Mouse (Mus musculus): Measurements from ENCODE around the gene Spata13. TPM values are rescaled to one million over a fixed set of nuclear protein-coding genes. Genes with fewer than 3 reads are reported as not detected.

The Spata13 gene
- polyA plus RNA-seq (2012; rRNA removed): 3.3 and 4.2 TPM in 2 replicates

DNA sequence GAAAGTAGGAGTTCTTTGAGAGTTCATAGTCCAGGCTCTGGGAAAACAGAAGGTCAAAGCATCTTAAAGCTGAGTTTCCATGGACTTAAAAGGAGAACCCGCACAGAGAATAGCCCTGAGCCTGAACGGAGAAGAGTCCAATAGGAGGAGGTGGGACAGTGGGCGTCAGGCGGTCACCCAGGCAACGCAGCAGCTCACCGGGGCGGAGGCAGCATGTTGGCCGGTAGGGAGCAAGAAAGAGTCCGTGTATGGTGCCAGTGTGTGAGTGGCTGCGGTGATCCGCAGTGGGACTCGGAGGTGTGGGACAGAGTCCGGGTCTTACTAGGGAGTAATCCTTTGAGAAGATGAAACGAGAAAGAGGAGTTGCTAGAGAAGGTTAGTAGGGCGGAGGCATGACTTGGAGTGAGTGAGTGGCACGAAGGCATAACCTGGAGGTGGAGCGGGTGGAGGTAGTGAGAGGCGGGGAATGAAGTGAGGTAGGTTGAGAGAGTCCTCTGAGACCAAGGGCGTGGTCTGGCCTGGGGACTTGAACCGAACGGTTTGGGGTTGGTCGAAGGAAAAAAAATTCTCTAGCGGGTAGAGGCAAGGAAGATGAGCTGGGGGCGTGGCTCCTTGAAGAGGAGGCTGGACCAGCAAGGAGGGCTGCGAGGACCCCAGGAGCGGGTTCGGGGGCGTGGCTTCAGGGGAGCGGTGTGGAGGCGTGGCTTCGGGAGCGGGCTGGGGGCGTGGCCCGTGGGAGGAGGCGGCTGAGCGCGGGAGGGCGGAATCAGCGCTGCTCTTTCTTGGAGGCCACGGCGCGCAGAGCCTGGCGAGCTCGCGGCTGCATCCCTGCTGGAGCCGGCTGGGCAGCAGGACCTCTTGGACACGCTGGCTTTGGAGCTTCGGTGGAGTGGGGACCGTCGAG is at the start of gene Spata13:
Gene Spata13 (plus strand): TSS at position 41 of the 904 bp plus-strand sequence.
- H3K4me1 ChIP-seq (ENCODE audit: control insufficient read depth, insufficient read depth, low read length): peaks cover 16% of the 10 kb centered on the region
- no peaks in the 10 kb centered on the region for H3K27me3 ChIP-seq (ENCODE audit: control insufficient read depth, insufficient read depth, low read length)
- H3K27ac ChIP-seq (ENCODE audit: control insufficient read depth, insufficient read depth, low read depth, low read length): peak within 1 kb of the TSS; percentile 75
- no peak; the same call in 1 of the 2 replicates for TF ChIP-seq CTCF (IDR thresholded peaks at IDR 0.05; ENCODE audit: control insufficient read depth, insufficient read depth, insufficient replicate concordance, low read depth, low read length)
- 0 out of 2 replicates have a peak, but pooled peaks have one; percentile 38 for TF ChIP-seq POLR2A (IDR thresholded peaks at IDR 0.05; ENCODE audit: control insufficient read depth, low read depth, low read length)
- H3K36me3 ChIP-seq (ENCODE audit: control insufficient read depth, insufficient read depth, low read length): no peaks in the 10 kb centered on the region
- H3K4me3 ChIP-seq (ENCODE audit: control insufficient read depth, low read depth, low read length): peak within 1 kb of the TSS; percentile 93

DNA sequence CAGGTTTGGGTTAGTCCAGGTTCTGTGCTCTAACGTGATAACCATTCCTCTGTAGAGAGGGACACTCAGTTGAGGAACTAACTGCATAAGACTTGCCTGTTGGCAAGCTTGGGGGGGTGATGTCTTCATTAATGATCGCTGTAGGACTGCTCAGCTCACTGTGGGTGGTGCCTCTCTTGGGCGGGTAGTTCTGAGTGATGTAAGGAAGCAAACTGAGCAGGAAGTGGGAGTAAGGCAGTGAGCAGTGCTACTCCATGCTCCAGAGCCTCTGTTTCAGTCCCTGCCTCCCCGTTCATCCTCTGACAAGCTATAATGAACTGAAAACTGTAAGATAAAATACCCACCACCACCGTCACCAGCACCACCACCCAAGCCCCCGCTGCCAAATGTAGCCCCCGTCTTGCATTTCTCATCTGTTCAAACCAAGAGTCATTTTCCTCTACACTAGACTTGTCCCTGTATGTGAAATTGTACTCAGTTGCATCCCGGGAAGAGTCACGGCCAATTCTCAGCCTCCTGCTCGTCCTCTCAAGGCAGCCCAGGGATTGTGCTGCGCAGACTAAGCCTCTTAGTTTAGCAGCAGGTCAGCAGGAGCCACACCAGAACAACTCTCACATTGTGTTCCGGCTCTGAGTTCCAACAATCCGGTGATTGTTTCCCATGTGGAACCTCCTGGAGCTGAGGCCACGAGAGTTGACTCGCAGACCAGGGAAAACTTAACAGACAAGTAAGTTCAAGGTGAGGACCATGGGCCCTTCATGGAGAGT is 46.9 kb upstream of the Spata13 start:
- no peaks in the 10 kb centered on the region for H3K27me3 ChIP-seq (ENCODE audit: control insufficient read depth, insufficient read depth, low read length)
- no peak for TF ChIP-seq POLR2A (IDR thresholded peaks at IDR 0.05; ENCODE audit: control insufficient read depth, low read depth, low read length)
- H3K27ac ChIP-seq (ENCODE audit: control insufficient read depth, insufficient read depth, low read depth, low read length): peak overlapping the region; percentile 58; the same call in 1 of the 2 replicates
- H3K4me1 ChIP-seq (ENCODE audit: control insufficient read depth, insufficient read depth, low read length): peaks cover 14% of the 10 kb centered on the region
- H3K4me3 ChIP-seq (ENCODE audit: control insufficient read depth, low read depth, low read length): no peak overlapping the region
- no peaks in the 10 kb centered on the region for H3K36me3 ChIP-seq (ENCODE audit: control insufficient read depth, insufficient read depth, low read length)

DNA sequence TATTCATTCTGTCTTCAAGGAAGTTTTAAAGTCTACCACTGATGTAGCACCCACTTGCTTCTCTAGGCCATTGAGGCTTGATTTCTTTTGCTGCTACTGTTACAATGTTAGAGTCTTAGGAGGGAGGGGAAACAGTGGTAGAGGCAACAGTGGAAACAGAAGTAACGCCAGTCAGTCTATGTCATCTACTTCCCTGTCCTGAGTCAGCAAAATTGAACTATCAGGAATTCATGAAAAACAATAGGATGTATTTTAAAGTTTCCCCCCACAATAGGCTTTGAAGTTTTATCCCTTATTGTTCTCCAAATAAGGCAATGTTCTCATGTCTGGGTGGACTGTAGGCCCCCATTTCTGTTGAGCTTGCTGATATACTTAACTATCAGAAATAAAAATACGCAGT is 44.8 kb upstream of the Spata13 start:
- no peak for TF ChIP-seq CTCF (IDR thresholded peaks at IDR 0.05; ENCODE audit: control insufficient read depth, insufficient read depth, insufficient replicate concordance, low read depth, low read length)
- Histone ChIP-seq H3K27me3 (ENCODE audit: control insufficient read depth, insufficient read depth, low read length) (no peaks in the 10 kb centered on the region), H3K27ac (ENCODE audit: control insufficient read depth, insufficient read depth, low read depth, low read length) (no peak overlapping the region), H3K36me3 (ENCODE audit: control insufficient read depth, insufficient read depth, low read length) (no peaks in the 10 kb centered on the region), H3K4me3 (ENCODE audit: control insufficient read depth, low read depth, low read length) (no peak overlapping the region), H3K4me1 (ENCODE audit: control insufficient read depth, insufficient read depth, low read length) (peaks cover 14% of the 10 kb centered on the region)

DNA sequence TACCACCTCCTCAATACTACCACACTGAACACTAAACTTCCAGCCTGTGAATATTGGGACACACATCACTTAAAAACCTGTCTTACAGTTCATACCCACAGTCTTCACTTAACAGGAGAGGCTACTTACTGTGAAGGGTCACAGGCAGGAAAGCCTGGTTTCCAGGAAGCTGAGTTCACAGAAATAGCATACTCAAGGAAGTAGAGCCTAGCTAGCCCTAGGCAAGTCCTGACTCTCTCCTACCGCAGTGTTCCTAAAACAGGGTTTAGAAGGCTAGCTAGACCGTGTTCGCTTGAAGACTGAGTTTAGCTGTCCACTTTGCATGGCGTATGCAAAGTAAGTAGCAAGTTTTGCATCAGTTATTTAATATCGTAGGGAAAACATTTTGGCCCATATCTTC is 41.5 kb upstream of the Spata13 start:
- no peaks in the 10 kb centered on the region for H3K27me3 ChIP-seq (ENCODE audit: control insufficient read depth, insufficient read depth, low read length)
- no peak overlapping the region for H3K4me3 ChIP-seq (ENCODE audit: control insufficient read depth, low read depth, low read length)
- no peak overlapping the region for H3K27ac ChIP-seq (ENCODE audit: control insufficient read depth, insufficient read depth, low read depth, low read length)
- H3K4me1 ChIP-seq (ENCODE audit: control insufficient read depth, insufficient read depth, low read length): peaks cover 7% of the 10 kb centered on the region
- no peak for TF ChIP-seq CTCF (IDR thresholded peaks at IDR 0.05; ENCODE audit: control insufficient read depth, insufficient read depth, insufficient replicate concordance, low read depth, low read length)
- TF ChIP-seq POLR2A (IDR thresholded peaks at IDR 0.05; ENCODE audit: control insufficient read depth, low read depth, low read length): no peak
- H3K36me3 ChIP-seq (ENCODE audit: control insufficient read depth, insufficient read depth, low read length): no peaks in the 10 kb centered on the region

DNA sequence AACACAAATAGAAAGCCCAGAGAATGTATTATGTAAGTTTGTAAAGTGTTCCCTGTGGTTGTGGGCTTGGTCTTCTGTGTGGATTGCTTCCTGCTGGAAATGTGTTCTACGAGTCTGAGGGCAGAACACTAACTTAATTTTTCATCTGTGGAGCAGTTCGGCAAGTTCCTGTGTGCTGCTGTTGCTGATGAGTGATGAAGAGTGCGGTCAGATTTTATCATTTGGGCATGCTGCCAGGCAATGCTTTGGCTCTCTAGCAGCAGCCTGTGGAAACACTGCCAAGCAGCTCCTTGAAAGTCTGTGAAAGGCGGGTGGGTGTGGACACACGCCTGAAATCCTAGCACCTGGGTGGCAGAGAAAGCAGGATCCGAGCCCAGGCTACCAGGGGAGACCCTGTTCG is 41.0 kb upstream of the Spata13 start:
- H3K4me3 ChIP-seq (ENCODE audit: control insufficient read depth, low read depth, low read length): no peak overlapping the region
- H3K36me3 ChIP-seq (ENCODE audit: control insufficient read depth, insufficient read depth, low read length): no peaks in the 10 kb centered on the region
- TF ChIP-seq CTCF (IDR thresholded peaks at IDR 0.05; ENCODE audit: control insufficient read depth, insufficient read depth, insufficient replicate concordance, low read depth, low read length): no peak
- no peak for TF ChIP-seq POLR2A (IDR thresholded peaks at IDR 0.05; ENCODE audit: control insufficient read depth, low read depth, low read length)
- peaks cover 7% of the 10 kb centered on the region for H3K4me1 ChIP-seq (ENCODE audit: control insufficient read depth, insufficient read depth, low read length)
- no peaks in the 10 kb centered on the region for H3K27me3 ChIP-seq (ENCODE audit: control insufficient read depth, insufficient read depth, low read length)
- no peak overlapping the region for H3K27ac ChIP-seq (ENCODE audit: control insufficient read depth, insufficient read depth, low read depth, low read length)

DNA sequence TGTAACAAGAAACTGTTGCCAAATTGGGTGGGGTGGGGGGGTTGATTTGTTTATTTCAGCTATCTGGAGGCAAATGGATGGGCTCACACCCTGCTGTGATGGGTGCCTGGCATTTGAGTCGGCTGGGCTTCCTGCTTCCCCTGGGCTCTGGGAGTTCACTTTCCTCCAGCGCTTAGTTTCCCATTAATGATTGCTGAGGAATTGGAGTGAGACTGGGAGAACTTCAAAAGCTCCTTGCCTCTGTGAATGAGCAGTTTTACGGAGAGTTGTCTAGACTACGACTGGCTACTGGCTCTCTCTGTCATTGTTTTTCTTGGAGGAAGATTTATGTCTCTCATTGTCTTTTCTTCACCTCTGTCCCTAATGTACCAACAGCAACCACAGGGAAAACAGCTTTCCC is 36.2 kb upstream of the Spata13 start:
- no peaks in the 10 kb centered on the region for H3K27me3 ChIP-seq (ENCODE audit: control insufficient read depth, insufficient read depth, low read length)
- H3K4me1 ChIP-seq (ENCODE audit: control insufficient read depth, insufficient read depth, low read length): no peaks in the 10 kb centered on the region
- H3K36me3 ChIP-seq (ENCODE audit: control insufficient read depth, insufficient read depth, low read length): no peaks in the 10 kb centered on the region
- H3K4me3 ChIP-seq (ENCODE audit: control insufficient read depth, low read depth, low read length): no peak overlapping the region
- TF ChIP-seq POLR2A (IDR thresholded peaks at IDR 0.05; ENCODE audit: control insufficient read depth, low read depth, low read length) (no peak), CTCF (IDR thresholded peaks at IDR 0.05; ENCODE audit: control insufficient read depth, insufficient read depth, insufficient replicate concordance, low read depth, low read length) (no peak)
- H3K27ac ChIP-seq (ENCODE audit: control insufficient read depth, insufficient read depth, low read depth, low read length): no peak overlapping the region

DNA sequence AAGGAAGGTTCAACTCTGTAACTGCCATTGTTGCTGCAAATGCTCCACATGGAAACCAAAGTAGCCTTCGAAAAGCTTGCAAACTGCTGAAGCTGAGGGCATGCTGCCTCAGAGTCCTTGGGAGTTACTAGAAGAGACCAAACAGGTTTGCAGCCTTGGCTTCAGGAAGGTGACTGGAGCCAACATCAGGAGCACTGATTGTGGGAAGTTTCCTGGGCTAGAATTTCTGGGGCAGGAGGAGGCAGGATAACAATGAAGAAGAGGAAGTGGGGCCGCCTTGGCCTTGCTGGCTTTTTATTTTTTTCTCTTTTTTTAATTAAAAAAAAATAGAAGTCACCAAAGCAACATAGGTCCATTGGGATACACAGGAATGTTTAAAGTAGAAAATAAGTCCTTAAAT is 34.8 kb upstream of the Spata13 start:
- no peak for TF ChIP-seq POLR2A (IDR thresholded peaks at IDR 0.05; ENCODE audit: control insufficient read depth, low read depth, low read length)
- no peak for TF ChIP-seq CTCF (IDR thresholded peaks at IDR 0.05; ENCODE audit: control insufficient read depth, insufficient read depth, insufficient replicate concordance, low read depth, low read length)
- H3K36me3 ChIP-seq (ENCODE audit: control insufficient read depth, insufficient read depth, low read length): no peaks in the 10 kb centered on the region
- no peak overlapping the region for H3K4me3 ChIP-seq (ENCODE audit: control insufficient read depth, low read depth, low read length)
- no peaks in the 10 kb centered on the region for H3K27me3 ChIP-seq (ENCODE audit: control insufficient read depth, insufficient read depth, low read length)
- H3K4me1 ChIP-seq (ENCODE audit: control insufficient read depth, insufficient read depth, low read length): no peaks in the 10 kb centered on the region
- H3K27ac ChIP-seq (ENCODE audit: control insufficient read depth, insufficient read depth, low read depth, low read length): no peak overlapping the region
